Mouse (Mus musculus) bone marrow macrophage, adult 2 months (primary cell): ENCODE results near the gene Nbeal2. TPM values are rescaled to one million over a fixed set of nuclear protein-coding genes. Genes with fewer than 3 reads are reported as not detected.
A peak's percentile ranks its signal among the peaks of the same experiment; 100 is the strongest.

Source experiments
- H3K27ac ChIP-seq: 2 replicates; pipeline ENCODE4 v1.5.1; 2012; ENCODE audit warnings: low read depth, low read length; ENCODE audit not compliant: insufficient read depth
- H3K4me1 ChIP-seq: 2 replicates; pipeline ENCODE4 v1.6.1; 2012; ENCODE audit warnings: low read length; ENCODE audit not compliant: control insufficient read depth, insufficient read depth
- H3K4me3 ChIP-seq: 2 replicates; pipeline ENCODE4 v1.5.1; 2012; ENCODE audit warnings: mild to moderate bottlenecking, low read length, moderate library complexity; ENCODE audit not compliant: insufficient read depth
- CTCF ChIP-seq: IDR thresholded peaks from 2 replicates; pipeline ENCODE4 v1.5.1; 2012; ENCODE audit warnings: low read depth, mild to moderate bottlenecking, low read length, moderate library complexity
- POLR2A ChIP-seq: IDR thresholded peaks from 2 replicates; pipeline ENCODE4 v1.6.1; 2012; ENCODE audit warnings: mild to moderate bottlenecking, low read depth, low read length, borderline replicate concordance
- polyA plus RNA-seq: library from polyadenylated mRNA; stranded (reverse); fragments of >200 nt; gene quantifications from 2 replicates; pipeline ENCODE4 v1.2.4, GENCODE M21; 2012; ENCODE audit not compliant: missing spikeins, insufficient read depth, insufficient read length

Nbeal2 gene
- polyA plus RNA-seq, 1 experiment, result 51.9 TPM

DNA sequence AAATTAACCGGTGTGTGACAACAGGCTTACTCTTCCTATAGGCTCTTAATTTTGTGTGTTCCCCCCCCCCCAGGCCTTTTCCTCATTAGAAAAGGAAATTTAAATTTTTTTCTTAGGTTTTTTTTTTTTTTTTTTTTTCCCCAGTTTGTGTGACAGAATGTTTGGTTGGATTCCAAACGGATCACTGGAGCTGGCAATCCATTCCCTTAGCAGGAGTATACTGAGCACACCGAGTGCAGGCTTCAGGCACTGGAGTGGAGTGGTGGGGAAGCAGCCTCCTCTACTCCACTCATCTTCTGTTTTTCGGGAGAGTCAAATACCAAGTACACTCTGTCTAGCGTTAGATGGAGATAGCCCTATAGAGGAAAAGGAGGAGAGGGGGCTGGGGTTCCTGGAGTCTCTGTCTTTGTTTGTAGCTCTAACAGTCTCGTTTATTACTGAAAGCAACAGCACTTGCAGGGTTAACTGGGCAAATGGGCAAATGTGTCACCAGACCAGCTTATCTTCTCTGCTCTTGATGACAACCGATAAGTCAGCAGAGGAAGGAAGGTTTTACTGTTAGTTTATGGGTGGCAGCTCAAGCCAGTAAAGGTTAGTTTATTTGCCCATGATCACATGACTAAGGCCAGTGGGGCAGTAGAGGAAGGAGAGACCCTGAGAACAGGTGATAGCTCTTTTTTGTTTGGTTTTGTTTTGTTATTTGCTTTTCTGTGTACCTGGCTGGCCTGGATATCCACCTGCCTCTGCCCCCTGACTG, 7.1 kb upstream of the Nbeal2 start:
- peak overlapping the region; percentile 33 for H3K27ac ChIP-seq
- TF ChIP-seq POLR2A, result no peak
- TF ChIP-seq CTCF, result no peak
- H3K4me3 ChIP-seq, result no peak overlapping the region
- peaks cover 54% of the 10 kb centered on the region for H3K4me1 ChIP-seq

DNA sequence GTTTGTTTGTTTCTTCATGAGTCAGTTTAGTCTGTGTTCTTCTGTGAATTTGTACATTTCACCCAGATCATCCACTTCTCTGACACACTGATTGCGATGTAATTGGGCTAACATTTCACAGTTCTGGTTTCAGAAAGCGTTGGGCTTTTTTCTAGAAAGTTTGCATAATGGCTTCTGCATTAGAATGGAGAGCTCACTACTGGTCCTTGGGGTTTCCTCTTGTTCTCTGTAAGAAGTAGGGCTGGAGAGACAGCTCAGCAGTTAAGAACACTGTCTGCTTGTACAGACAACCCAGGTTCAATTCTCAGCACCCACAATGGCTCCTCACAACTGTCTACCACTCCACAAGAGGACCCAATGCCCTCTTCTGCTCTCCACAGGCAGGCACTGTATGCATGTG, 6.2 kb upstream of the Nbeal2 start:
- Histone ChIP-seq H3K27ac (peak overlapping the region; percentile 24), H3K4me1 (peaks cover 58% of the 10 kb centered on the region), H3K4me3 (no peak overlapping the region)
- TF ChIP-seq POLR2A, result no peak
- no peak for TF ChIP-seq CTCF

DNA sequence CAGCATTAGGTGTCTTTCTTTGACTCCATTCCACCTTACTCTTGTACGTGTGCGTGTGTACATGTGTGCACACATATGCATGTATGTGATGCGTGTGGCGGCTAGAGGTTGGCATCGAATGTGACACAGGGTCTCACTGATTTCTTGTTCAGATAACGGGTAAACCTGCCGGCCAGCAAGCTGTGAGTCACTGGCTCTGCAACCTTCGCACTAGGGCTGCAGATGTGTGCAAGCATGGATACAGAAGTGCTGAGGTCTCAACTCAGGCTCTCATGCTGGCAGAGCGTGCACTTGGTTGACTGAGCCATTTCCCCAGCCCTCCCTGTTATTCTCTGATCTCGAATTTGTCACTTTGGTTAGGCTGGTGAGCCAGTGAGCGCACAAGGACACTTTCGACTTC, 5.6 kb upstream of the Nbeal2 start:
- Histone ChIP-seq H3K4me1 (peaks cover 58% of the 10 kb centered on the region), H3K4me3 (no peak overlapping the region), H3K27ac (no peak overlapping the region)
- TF ChIP-seq CTCF, result no peak
- no peak for TF ChIP-seq POLR2A

DNA sequence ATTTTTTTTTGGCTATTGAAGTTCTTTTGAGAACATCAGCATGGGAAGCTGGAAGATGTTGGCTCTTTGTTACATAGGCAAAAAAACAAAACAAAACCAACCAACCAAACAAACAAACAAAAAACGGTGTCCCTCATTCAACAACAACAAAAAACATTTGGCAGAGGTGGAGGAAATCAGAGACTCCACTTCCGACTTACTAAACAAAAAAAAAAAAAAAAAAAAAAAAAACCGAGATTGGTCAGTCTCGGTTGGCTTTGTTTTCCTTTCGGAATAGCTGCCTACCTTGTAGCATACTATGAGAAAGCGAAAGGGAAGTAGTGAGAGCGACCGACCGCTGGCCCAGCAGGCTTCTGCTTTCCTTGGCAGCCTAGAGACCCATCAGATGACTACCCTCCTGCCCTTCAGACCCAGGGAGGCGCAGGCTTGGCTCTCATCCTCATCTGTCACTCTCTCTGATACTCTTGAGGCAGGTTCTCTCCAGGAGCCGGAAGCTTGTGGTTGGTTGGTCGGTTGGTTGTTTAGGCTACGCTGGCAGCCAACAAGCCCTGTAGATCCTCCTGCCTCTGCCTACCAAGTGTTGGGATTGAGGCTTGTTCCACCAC, 3.6 kb upstream of the Nbeal2 start:
- peak overlapping the region; percentile 89 for H3K27ac ChIP-seq
- peak overlapping the region; percentile 79 for H3K4me3 ChIP-seq
- peaks cover 53% of the 10 kb centered on the region for H3K4me1 ChIP-seq
- TF ChIP-seq CTCF (no peak), POLR2A (no peak)

DNA sequence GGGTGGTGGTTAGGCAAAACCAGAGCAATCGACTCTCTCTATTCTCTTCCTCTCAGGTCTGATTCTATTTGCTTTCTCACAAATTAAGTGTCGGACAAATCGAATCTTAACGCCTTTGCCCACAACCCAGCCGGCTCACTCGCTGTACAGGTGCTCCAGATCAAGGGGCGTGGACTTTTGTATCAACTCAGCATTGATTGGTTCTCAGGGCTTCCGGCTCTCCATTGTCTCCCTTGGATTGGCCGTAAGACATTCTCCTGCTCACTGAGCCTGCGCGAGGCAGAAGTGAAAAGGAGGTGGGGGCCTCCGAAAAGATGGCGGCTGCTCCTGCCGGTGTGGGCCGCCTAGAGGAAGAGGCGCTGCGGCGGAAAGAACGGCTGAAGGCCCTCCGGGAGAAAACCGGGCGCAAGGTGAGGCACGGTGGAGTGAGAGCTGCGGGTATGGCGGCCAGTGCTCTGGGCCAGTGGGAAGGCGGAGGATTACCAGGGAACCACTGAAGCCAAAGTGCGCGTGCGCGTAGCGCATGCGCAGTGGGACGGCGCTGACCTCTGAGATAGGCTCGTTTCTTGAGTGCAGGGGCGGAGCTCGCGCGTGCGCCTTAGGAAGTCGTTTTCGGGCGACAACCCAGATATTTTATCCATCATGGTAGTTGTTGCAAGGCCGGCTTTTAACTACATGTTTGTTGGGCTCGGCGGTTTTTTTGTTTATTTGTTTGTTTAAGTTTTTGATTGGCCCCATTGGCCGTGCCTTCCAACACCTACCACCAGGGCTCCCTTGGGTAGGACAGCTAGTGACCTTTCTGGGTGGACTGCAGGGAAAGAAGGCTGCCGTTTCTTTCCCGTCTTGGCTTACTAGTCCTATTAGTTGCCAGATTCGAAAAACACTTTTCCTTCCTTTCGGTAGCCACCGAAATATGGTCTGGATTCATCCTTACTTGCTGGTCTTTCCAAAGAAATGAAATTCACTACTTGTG, 2.6 kb upstream of the Nbeal2 start, which contains the start of gene Ccdc12:
TSS of gene Ccdc12 (plus strand) at position 255 of the 973 bp plus-strand sequence.
- Histone ChIP-seq H3K4me1 (peaks cover 53% of the 10 kb centered on the region), H3K4me3 (peak within 1 kb of the TSS; percentile 79), H3K27ac (peak within 1 kb of the TSS; percentile 89)
- no peak for TF ChIP-seq CTCF
- peak; percentile 62; the same call in 1 of the 2 replicates for TF ChIP-seq POLR2A

DNA sequence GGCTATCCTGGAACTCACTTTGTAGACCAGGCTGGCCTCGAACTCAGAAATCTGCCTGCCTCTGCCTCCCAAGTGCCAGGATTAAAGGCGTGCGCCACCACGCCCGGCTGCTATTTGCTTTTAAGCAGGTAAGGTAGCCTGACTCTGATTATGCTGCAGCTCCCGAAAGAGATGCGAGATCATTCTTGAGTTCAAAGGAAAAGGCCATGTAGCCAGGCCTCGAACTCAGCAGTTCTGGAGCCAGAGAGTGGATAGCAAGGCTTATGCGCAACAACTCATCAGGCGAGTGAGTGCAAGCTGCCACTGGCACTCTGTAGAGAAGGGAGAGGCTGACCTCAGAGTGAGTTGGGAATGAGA, 1.7 kb upstream of the Nbeal2 start:
- no peak for TF ChIP-seq CTCF
- TF ChIP-seq POLR2A, result no peak
- Histone ChIP-seq H3K4me3 (peak overlapping the region; percentile 79), H3K27ac (no peak overlapping the region), H3K4me1 (peaks cover 46% of the 10 kb centered on the region)

DNA sequence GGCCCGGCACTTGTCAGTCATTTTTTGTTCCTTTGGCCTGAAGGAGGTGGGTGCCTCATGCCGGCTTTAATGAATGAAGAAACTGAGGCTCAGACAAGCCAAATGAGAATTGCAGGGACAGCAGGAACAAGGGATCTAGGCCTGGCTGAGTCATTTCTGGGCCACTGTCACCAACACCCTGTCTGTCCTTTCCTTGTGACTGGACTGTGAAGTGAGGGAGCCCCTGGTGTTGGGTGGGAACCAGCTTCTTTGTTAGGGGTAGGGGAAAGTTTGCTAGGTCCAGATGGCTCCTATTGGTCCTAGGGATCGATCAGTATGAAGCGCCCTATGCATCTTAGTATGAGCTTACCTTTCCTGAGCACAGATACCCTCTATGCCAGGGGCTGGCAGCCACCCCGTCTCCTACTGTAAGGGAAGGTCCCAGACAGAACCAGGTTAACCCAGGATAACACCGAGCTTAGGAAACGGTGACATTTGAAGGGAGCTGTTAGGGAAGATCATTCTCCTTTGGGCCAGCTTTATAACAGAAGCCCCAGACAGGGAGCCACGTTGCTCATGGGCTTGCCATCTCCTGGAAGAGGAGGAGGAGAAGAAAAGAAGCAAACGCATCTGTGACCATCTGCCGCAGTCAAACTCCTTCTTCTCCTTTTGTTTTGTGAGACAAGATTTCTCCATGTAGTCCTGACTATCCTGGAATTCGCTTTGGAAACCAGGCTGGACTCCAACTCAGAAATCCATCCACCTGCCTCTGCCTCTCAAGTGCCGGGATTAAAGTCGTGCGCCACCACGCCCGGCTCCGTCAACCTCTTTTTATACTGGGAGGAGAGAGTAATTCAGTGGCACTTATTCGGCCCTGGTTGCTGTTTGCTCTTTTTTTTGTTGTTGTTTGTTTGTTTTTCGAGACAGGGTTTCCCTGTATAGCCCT, 1.0 kb upstream of the Nbeal2 start:
- peak overlapping the region; percentile 44; the same call in 1 of the 2 replicates for H3K4me3 ChIP-seq

DNA sequence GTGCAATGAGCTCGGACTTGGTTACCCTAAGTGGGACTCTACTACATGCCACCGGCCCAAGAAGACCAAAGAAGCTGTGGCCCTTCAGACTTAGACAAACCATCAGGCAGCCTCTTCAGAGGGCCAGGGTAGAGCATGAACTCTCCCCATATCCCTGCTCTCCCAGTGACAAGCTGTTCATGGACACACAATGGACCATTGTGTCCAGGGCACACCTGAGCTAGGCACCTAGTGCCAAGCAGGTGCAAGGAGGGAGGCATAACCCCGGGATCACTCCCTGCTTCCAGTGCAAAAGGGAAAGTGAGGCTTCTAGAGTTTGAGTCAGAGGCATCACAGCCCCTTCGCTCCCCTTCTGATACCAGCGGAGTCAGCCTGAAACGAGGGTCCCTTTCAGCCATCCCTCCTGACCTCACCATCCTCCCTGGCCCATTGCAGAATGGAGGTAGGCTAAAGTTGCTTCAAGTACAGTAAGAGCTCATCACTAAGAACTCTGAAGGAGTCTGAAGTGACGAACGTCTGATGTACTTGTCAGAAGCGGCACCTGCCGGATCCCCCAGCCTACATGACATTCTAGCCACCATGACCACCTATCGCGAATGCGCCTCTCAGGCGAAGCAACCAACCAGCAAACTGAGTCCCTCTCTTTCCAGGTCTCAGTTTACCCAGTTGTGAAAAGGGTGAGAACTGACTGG, 852 bp downstream of the Nbeal2 start:
- no peak overlapping the region for H3K27ac ChIP-seq
- peaks cover 26% of the 10 kb centered on the region for H3K4me1 ChIP-seq
- H3K4me3 ChIP-seq, result peak overlapping the region; percentile 74
- TF ChIP-seq CTCF (no peak), POLR2A (no peak)

More for the DNA sequence above, 1.0 kb upstream of the Nbeal2 start:
- peak overlapping the region; percentile 22; the same call in 1 of the 2 replicates for H3K27ac ChIP-seq
- TF ChIP-seq CTCF, result no peak
- TF ChIP-seq POLR2A, result no peak
- peaks cover 40% of the 10 kb centered on the region for H3K4me1 ChIP-seq
